8 mouse cellular contexts compared by ENCODE assay signal in genomic region chr8:70791294-70791701, GRCm38 (mm10). TPM values are rescaled to one million over a fixed set of nuclear protein-coding genes. Genes with fewer than 3 reads are reported as not detected.
DNase-seq lines count a peak whose midpoint lies in the region; ATAC-seq and TF ChIP-seq lines count a peak whose summit lies in the region.

No protein-coding gene starts in this region.

- peak overlapping the region; percentile 89 for H3K4me3 ChIP-seq in E14TG2a.4 (replicated peaks; ENCODE audit: low read length)
- peak overlapping the region; percentile 61 for H3K4me3 ChIP-seq in forebrain, embryonic 16.5 days (replicated peaks; ENCODE audit: low read length)
- H3K4me3 ChIP-seq in limb, embryonic 11.5 days (ENCODE audit: low read depth, low read length) = peak overlapping the region; percentile 60; the same call in 1 of the 2 replicates
- H3K4me3 ChIP-seq in midbrain, embryonic 14.5 days (replicated peaks; ENCODE audit: low read depth, low read length) = peak overlapping the region; percentile 51
- H3K4me3 ChIP-seq in cerebellum, adult 2 months (replicated peaks; ENCODE audit: insufficient read depth, low read depth, low read length) = no peak overlapping the region

- DNase-seq in A20 (ENCODE audit: low read depth, low spot score) = peak; percentile 87
- DNase-seq in limb, embryonic 11.5 days (ENCODE audit: low spot score) = no peak
- DNase-seq in midbrain, embryonic 14.5 days = no peak
- DNase-seq in thymus, postnatal 14 days = peak; percentile 88
- DNase-seq in cerebellum, postnatal 14 days = no peak
- no peak for DNase-seq in cerebellum, adult 2 months

- peaks cover 26% of the 10 kb centered on the region for H3K36me3 ChIP-seq in E14TG2a.4 (ENCODE audit: insufficient read depth, low read length)
- H3K36me3 ChIP-seq in forebrain, embryonic 16.5 days (ENCODE audit: control insufficient read depth, insufficient read depth) = peaks cover 9% of the 10 kb centered on the region
- no peaks in the 10 kb centered on the region; the same call in 1 of the 2 replicates for H3K36me3 ChIP-seq in limb, embryonic 11.5 days (ENCODE audit: control insufficient read depth, insufficient read depth, low read length)
- H3K36me3 ChIP-seq in midbrain, embryonic 14.5 days (ENCODE audit: control insufficient read depth, insufficient read depth, low read length) = peaks cover 24% of the 10 kb centered on the region

- H3K27ac ChIP-seq in forebrain, embryonic 16.5 days (ENCODE audit: low read length) = no peak overlapping the region
- H3K27ac ChIP-seq in limb, embryonic 11.5 days (replicated peaks; ENCODE audit: low read depth, low read length) = no peak overlapping the region
- H3K27ac ChIP-seq in midbrain, embryonic 14.5 days (replicated peaks; ENCODE audit: low read depth, low read length) = no peak overlapping the region
- no peak overlapping the region for H3K27ac ChIP-seq in cerebellum, adult 2 months (ENCODE audit: insufficient read depth, low read length)

- peak overlapping the region; percentile 81; the same call in 1 of the 2 replicates for H3K9ac ChIP-seq in forebrain, embryonic 16.5 days (replicated peaks; ENCODE audit: low read depth, low read length)
- peak overlapping the region; percentile 75 for H3K9ac ChIP-seq in limb, embryonic 11.5 days (ENCODE audit: low read length)
- H3K9ac ChIP-seq in midbrain, embryonic 14.5 days (replicated peaks; ENCODE audit: low read length) = peak overlapping the region; percentile 61

- WGBS in forebrain, embryonic 16.5 days = 83% methylated on average over 7 of the region's 7 CpGs
- WGBS in limb, embryonic 11.5 days = 79% methylated on average over 7 of the region's 7 CpGs
- 84% methylated on average over 7 of the region's 7 CpGs for WGBS in midbrain, embryonic 14.5 days
- WGBS in cerebellum, adult 2 months = 72% methylated on average over 7 of the region's 7 CpGs

- peaks cover 24% of the 10 kb centered on the region for H3K27me3 ChIP-seq in E14TG2a.4 (ENCODE audit: insufficient read depth, low read length)
- H3K27me3 ChIP-seq in forebrain, embryonic 16.5 days (replicated peaks; ENCODE audit: control insufficient read depth, insufficient read depth, low read length) = no peaks in the 10 kb centered on the region
- H3K27me3 ChIP-seq in limb, embryonic 11.5 days (ENCODE audit: control insufficient read depth, insufficient read depth, low read length) = peaks cover 2% of the 10 kb centered on the region; the same call in 1 of the 2 replicates
- no peaks in the 10 kb centered on the region for H3K27me3 ChIP-seq in midbrain, embryonic 14.5 days (ENCODE audit: control insufficient read depth, insufficient read depth, low read length)
- no peaks in the 10 kb centered on the region for H3K27me3 ChIP-seq in cerebellum, adult 2 months (ENCODE audit: control insufficient read depth, insufficient read depth, low read length)

- peak overlapping the region; percentile 77 for H3K4me2 ChIP-seq in forebrain, embryonic 16.5 days (ENCODE audit: low read length)
- H3K4me2 ChIP-seq in limb, embryonic 11.5 days (ENCODE audit: low read depth, severe bottlenecking) = peak overlapping the region; percentile 60
- peak overlapping the region; percentile 81 for H3K4me2 ChIP-seq in midbrain, embryonic 14.5 days (ENCODE audit: low read length)

- H3K4me1 ChIP-seq in E14TG2a.4 (replicated peaks; ENCODE audit: low read depth, low read length) = peaks cover 62% of the 10 kb centered on the region
- H3K4me1 ChIP-seq in forebrain, embryonic 16.5 days (replicated peaks; ENCODE audit: control insufficient read depth, insufficient read depth, low read length) = peaks cover 24% of the 10 kb centered on the region
- peaks cover 29% of the 10 kb centered on the region for H3K4me1 ChIP-seq in limb, embryonic 11.5 days (ENCODE audit: control insufficient read depth, insufficient read depth, low read length)
- H3K4me1 ChIP-seq in midbrain, embryonic 14.5 days (ENCODE audit: control insufficient read depth, insufficient read depth, low read length) = peaks cover 23% of the 10 kb centered on the region
- peaks cover 23% of the 10 kb centered on the region for H3K4me1 ChIP-seq in cerebellum, adult 2 months (ENCODE audit: control insufficient read depth, insufficient read depth, low read length)

- no peak for TF ChIP-seq POLR2A in cerebellum, adult 2 months (IDR thresholded peaks at IDR 0.05; ENCODE audit: borderline replicate concordance, insufficient read depth, low read length)

- no peaks in the 10 kb centered on the region for H3K9me3 ChIP-seq in E14TG2a.4 (ENCODE audit: low read length)
- no peaks in the 10 kb centered on the region for H3K9me3 ChIP-seq in forebrain, embryonic 16.5 days (ENCODE audit: control insufficient read depth, low read length)
- H3K9me3 ChIP-seq in limb, embryonic 11.5 days (ENCODE audit: control insufficient read depth, low read length) = no peaks in the 10 kb centered on the region
- H3K9me3 ChIP-seq in midbrain, embryonic 14.5 days (ENCODE audit: control insufficient read depth, low read length) = no peaks in the 10 kb centered on the region

- no peak for ATAC-seq in forebrain, embryonic 16.5 days
- ATAC-seq in limb, embryonic 11.5 days (ENCODE audit: insufficient number of reproducible peaks, low FRiP score, low TSS enrichment, low read depth) = no peak
- ATAC-seq in midbrain, embryonic 14.5 days (ENCODE audit: low FRiP score, low TSS enrichment) = no peak

- no peak for TF ChIP-seq CTCF in E14TG2a.4 (conservative IDR thresholded peaks at IDR 0.05; ENCODE audit: low read length)
- no peak for TF ChIP-seq CTCF in cerebellum, adult 2 months (IDR thresholded peaks at IDR 0.05; ENCODE audit: borderline replicate concordance, insufficient read depth, low read depth, low read length)

RNA-seq across cellular contexts. Expression of gene Mast3, which starts 13.6 kb away (rescaled TPM):
- 22.5 and 30.8 TPM in 2 replicates for polyA plus RNA-seq in forebrain, embryonic 16.5 days (2015; fragmentation: Nextera tagmentation; extraction: Ambion mirVana)
- polyA plus RNA-seq in limb, embryonic 11.5 days (2014; fragmentation: Nextera tagmentation; extraction: Ambion mirVana) = 11.7 and 14.6 TPM in 2 replicates
- 22.7 and 24.3 TPM in 2 replicates for polyA plus RNA-seq in midbrain, embryonic 14.5 days (2014; fragmentation: Nextera tagmentation; extraction: Ambion mirVana)
- polyA plus RNA-seq in cerebellum, adult 2 months (2012; rRNA removed) = 69.5 and 70.4 TPM in 2 replicates

RNA-seq across cellular contexts. Expression of gene Pik3r2, which starts 14.8 kb away (rescaled TPM):
- 145 and 149 TPM in 2 replicates for polyA plus RNA-seq in forebrain, embryonic 16.5 days (2015; fragmentation: Nextera tagmentation; extraction: Ambion mirVana)
- 46.9 and 48.3 TPM in 2 replicates for polyA plus RNA-seq in limb, embryonic 11.5 days (2014; fragmentation: Nextera tagmentation; extraction: Ambion mirVana)
- 79.2 and 84.7 TPM in 2 replicates for polyA plus RNA-seq in midbrain, embryonic 14.5 days (2014; fragmentation: Nextera tagmentation; extraction: Ambion mirVana)
- polyA plus RNA-seq in cerebellum, adult 2 months (2012; rRNA removed) = 150 and 158 TPM in 2 replicates

RNA-seq across cellular contexts. Expression of gene Il12rb1, which starts 17.0 kb away (rescaled TPM):
- 0.08 and 0.09 TPM in 2 replicates for polyA plus RNA-seq in forebrain, embryonic 16.5 days (2015; fragmentation: Nextera tagmentation; extraction: Ambion mirVana)
- not detected in 2 replicates for polyA plus RNA-seq in limb, embryonic 11.5 days (2014; fragmentation: Nextera tagmentation; extraction: Ambion mirVana)
- 0.45 TPM in 1 of 2 replicates, not detected in the other for polyA plus RNA-seq in midbrain, embryonic 14.5 days (2014; fragmentation: Nextera tagmentation; extraction: Ambion mirVana)
- 1.8 and 1.9 TPM in 2 replicates for polyA plus RNA-seq in cerebellum, adult 2 months (2012; rRNA removed)

RNA-seq across cellular contexts. Expression of gene Mpv17l2, which starts 30.6 kb away (rescaled TPM):
- 49.3 and 49.8 TPM in 2 replicates for polyA plus RNA-seq in forebrain, embryonic 16.5 days (2015; fragmentation: Nextera tagmentation; extraction: Ambion mirVana)
- 23.1 and 23.6 TPM in 2 replicates for polyA plus RNA-seq in limb, embryonic 11.5 days (2014; fragmentation: Nextera tagmentation; extraction: Ambion mirVana)
- 37.1 and 39.0 TPM in 2 replicates for polyA plus RNA-seq in midbrain, embryonic 14.5 days (2014; fragmentation: Nextera tagmentation; extraction: Ambion mirVana)
- 81.1 and 83.4 TPM in 2 replicates for polyA plus RNA-seq in cerebellum, adult 2 months (2012; rRNA removed)

RNA-seq across cellular contexts. Expression of gene Rab3a, which starts 36.8 kb away (rescaled TPM):
- polyA plus RNA-seq in forebrain, embryonic 16.5 days (2015; fragmentation: Nextera tagmentation; extraction: Ambion mirVana) = 350 and 395 TPM in 2 replicates
- 11.6 and 12.3 TPM in 2 replicates for polyA plus RNA-seq in limb, embryonic 11.5 days (2014; fragmentation: Nextera tagmentation; extraction: Ambion mirVana)
- 407 and 464 TPM in 2 replicates for polyA plus RNA-seq in midbrain, embryonic 14.5 days (2014; fragmentation: Nextera tagmentation; extraction: Ambion mirVana)
- polyA plus RNA-seq in cerebellum, adult 2 months (2012; rRNA removed) = 1,156 and 1,176 TPM in 2 replicates

Comparison
In these comparisons a context has a peak if more than half of its experiments do, and no peak if none do; other contexts are left out.
1. DNase-seq: peak in A20 (single experiment) and thymus, postnatal 14 days (single experiment); none in limb, embryonic 11.5 days (single experiment), midbrain, embryonic 14.5 days (single experiment), cerebellum, postnatal 14 days (0 of 2) and cerebellum, adult 2 months (0 of 2).
2. Peak in every context shown above with its lines, with median percentiles within 50 percentile points of each other: H3K4me2 ChIP-seq and H3K9ac ChIP-seq.